Mouse (Mus musculus) left cerebral cortex, adult 11 months (tissue): ENCODE results near the gene Tbc1d2b.
A peak's percentile ranks its signal among the peaks of the same experiment; 100 is the strongest.

Source experiments
- DNase-seq: peaks from one replicate; pipeline ENCODE4 v3.0.0; 2022; ENCODE audit warnings: low spot score

Gene Tbc1d2b

GRCm38 (mm10) chr9:90242291-90242690 lies 28.3 kb downstream of the Tbc1d2b start:
- no peak for DNase-seq

GRCm38 (mm10) chr9:90241618-90242017 lies 29.0 kb downstream of the Tbc1d2b start:
- DNase-seq, result no peak

- DNase-seq, result no peak
Measured at GRCm38 (mm10) chr9:90241041-90241440, 29.6 kb downstream of the Tbc1d2b start.

GRCm38 (mm10) chr9:90240560-90240959 lies 30.0 kb downstream of the Tbc1d2b start:
- DNase-seq, result no peak

GRCm38 (mm10) chr9:90237232-90238062 lies 33.2 kb downstream of the Tbc1d2b start:
- DNase-seq, result no peak

- DNase-seq, result no peak
Measured at GRCm38 (mm10) chr9:90236817-90237216, 33.8 kb downstream of the Tbc1d2b start.

GRCm38 (mm10) chr9:90235258-90235882 lies 35.2 kb downstream of the Tbc1d2b start:
- DNase-seq, result no peak

GRCm38 (mm10) chr9:90234786-90235185 lies 35.8 kb downstream of the Tbc1d2b start:
- DNase-seq, result no peak

- DNase-seq, result no peak
Measured at GRCm38 (mm10) chr9:90233906-90234419, 36.6 kb downstream of the Tbc1d2b start.

- DNase-seq, result no peak
Measured at GRCm38 (mm10) chr9:90232781-90233690, 37.6 kb downstream of the Tbc1d2b start.

- DNase-seq, result no peak
Measured at GRCm38 (mm10) chr9:90227171-90227570, 43.4 kb downstream of the Tbc1d2b start.

- DNase-seq, result no peak
Measured at GRCm38 (mm10) chr9:90226742-90227096, 43.9 kb downstream of the Tbc1d2b start.

GRCm38 (mm10) chr9:90226081-90226741 lies 44.4 kb downstream of the Tbc1d2b start:
- peak; percentile 46 for DNase-seq

- DNase-seq, result no peak
Measured at GRCm38 (mm10) chr9:90222275-90222674, 48.3 kb downstream of the Tbc1d2b start.

- DNase-seq, result no peak
Measured at GRCm38 (mm10) chr9:90217501-90217900, 53.1 kb downstream of the Tbc1d2b start.

- DNase-seq, result no peak
Measured at GRCm38 (mm10) chr9:90216259-90217001, 54.2 kb downstream of the Tbc1d2b start.

- DNase-seq, result no peak
Measured at GRCm38 (mm10) chr9:90213127-90213526, 57.5 kb downstream of the Tbc1d2b start.

GRCm38 (mm10) chr9:90208655-90209054 lies 61.9 kb downstream of the Tbc1d2b start:
- no peak for DNase-seq

- DNase-seq, result no peak
Measured at GRCm38 (mm10) chr9:90207808-90208207, 62.8 kb downstream of the Tbc1d2b start.

GRCm38 (mm10) chr9:90206500-90206899 lies 64.1 kb downstream of the Tbc1d2b start:
- peak; percentile 44 for DNase-seq

GRCm38 (mm10) chr9:90204396-90204915 lies 66.1 kb downstream of the Tbc1d2b start:
- no peak for DNase-seq
